Mouse (Mus musculus): ENCODE results near the gene Uba2.

DNA sequence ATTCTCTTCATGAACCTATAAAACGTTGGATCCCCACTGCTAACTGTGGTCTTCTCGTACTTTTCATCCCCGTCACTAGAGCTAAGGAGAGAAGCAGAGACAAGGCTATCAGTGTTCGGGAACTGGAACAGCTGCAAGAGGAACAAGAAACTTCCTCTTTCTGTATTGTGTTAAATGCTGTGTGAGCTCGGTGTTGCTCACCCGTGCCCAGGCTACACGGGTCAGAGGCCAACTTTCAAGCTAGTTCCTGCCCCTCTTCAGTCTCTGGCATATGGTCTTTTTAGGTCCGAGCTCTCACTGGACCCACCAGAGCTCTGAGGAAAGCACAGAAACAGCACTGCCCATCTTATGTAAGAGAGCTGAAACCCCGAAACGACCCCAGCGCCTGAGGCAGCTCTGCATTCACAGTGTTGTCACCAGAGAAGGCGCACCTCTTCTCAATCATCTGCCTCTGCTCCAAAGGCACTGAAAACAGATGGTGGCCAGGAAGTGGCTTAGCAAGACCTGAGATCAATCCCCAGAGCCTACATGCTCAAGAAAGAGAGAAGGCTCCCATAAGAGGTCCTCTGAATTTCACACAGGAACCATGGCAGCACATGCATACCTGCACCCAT is 20.1 kb upstream of the Uba2 start:
- TF ChIP-seq CTCF (IDR thresholded peaks at IDR 0.05; ENCODE audit: low read depth) = no peak
- TF ChIP-seq EP300 (IDR thresholded peaks at IDR 0.05; ENCODE audit: low read depth) = no peak
